Mouse (Mus musculus) embryonic facial prominence, embryonic 15.5 days (tissue): ENCODE measurements around the gene Clec10a. TPM values are rescaled to one million over a fixed set of nuclear protein-coding genes. Genes with fewer than 3 reads are reported as not detected.

ENCODE experiments used
- ATAC-seq: fragments of 200-750 bp; cut with Nextera tagmentation; 2 replicates; pipeline ENCODE4 v1.8.0; 2017; ENCODE audit warnings: low read depth, moderate TSS enrichment; ENCODE audit not compliant: insufficient number of reproducible peaks, low FRiP score, low TSS enrichment
- H3K27ac ChIP-seq: fragments of 300-500 bp; sonication (generic); replicated peaks from 2 replicates; pipeline ENCODE4 v1.5.1; 2015; ENCODE audit warnings: mild to moderate bottlenecking, inconsistent platforms
- H3K27me3 ChIP-seq: fragments of 300-500 bp; sonication (generic); 2 replicates; pipeline ENCODE4 v1.6.1; 2015; ENCODE audit warnings: inconsistent platforms
- H3K36me3 ChIP-seq: fragments of 300-500 bp; sonication (generic); 2 replicates; pipeline ENCODE4 v1.6.1; 2015; ENCODE audit warnings: mild to moderate bottlenecking, inconsistent platforms
- H3K4me1 ChIP-seq: fragments of 300-500 bp; sonication (generic); 2 replicates; pipeline ENCODE4 v1.6.1; 2015; ENCODE audit warnings: inconsistent platforms
- H3K4me2 ChIP-seq: fragments of 300-500 bp; sonication (generic); replicated peaks from 2 replicates; pipeline ENCODE4 v1.6.1; 2015; ENCODE audit warnings: mild to moderate bottlenecking, inconsistent platforms
- H3K4me3 ChIP-seq: fragments of 300-500 bp; sonication (generic); replicated peaks from 2 replicates; pipeline ENCODE4 v1.5.1; 2015; ENCODE audit warnings: mild to moderate bottlenecking, inconsistent platforms
- H3K9ac ChIP-seq: fragments of 300-500 bp; sonication (generic); 2 replicates; pipeline ENCODE4 v1.6.1; 2015; ENCODE audit warnings: inconsistent platforms
- H3K9me3 ChIP-seq: fragments of 300-500 bp; sonication (generic); replicated peaks from 2 replicates; pipeline ENCODE4 v1.6.1; 2016; ENCODE audit warnings: inconsistent platforms
- WGBS: fragments of 180-500 bp; shearing (Covaris S2); methylation state at CpG from one replicate; pipeline ENCODE4 v1.1.7; 2015; 5-methylcytosine and 5-hydroxymethylcytosine counted together
- polyA plus RNA-seq: library from polyadenylated mRNA; unstranded; fragments of >200 nt; fragmentation: Nextera tagmentation; extraction: Ambion mirVana; gene quantifications from 2 replicates; pipeline ENCODE4 v1.2.1, GENCODE M21; 2015

The Clec10a gene
- polyA plus RNA-seq, 1 experiment from 2014 or later: 1.5 TPM

DNA sequence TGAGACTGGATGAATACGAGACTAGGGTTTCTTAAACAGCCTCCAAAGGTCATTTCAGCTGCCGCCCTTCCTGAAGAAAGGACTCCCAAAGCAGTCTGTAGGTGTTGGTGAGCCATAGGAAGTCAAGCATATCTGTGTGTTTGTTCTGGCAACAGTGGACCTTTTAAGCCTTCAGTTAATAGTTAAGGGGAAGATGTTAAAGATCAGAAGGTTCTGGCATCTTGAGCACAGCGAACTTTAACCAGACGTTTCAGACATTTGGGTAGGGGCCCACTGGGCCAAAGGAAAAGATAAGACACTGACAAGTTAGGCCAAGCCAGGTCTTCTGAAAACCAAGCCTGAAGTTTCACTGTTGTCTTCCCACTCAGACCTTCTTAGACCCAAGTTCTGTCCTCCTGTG is 62.0 kb downstream of the Clec10a start:
- H3K9ac ChIP-seq: no peak overlapping the region
- 80% methylated on average over 4 of the region's 4 CpGs for WGBS
- H3K27me3 ChIP-seq: peaks cover 45% of the 10 kb centered on the region
- no peak overlapping the region for H3K27ac ChIP-seq
- H3K4me2 ChIP-seq: no peak overlapping the region
- H3K4me3 ChIP-seq: no peak overlapping the region
- H3K4me1 ChIP-seq: peaks cover 48% of the 10 kb centered on the region
- no peak for ATAC-seq
- H3K36me3 ChIP-seq: 0 out of 2 replicates have a peak, but pooled peaks cover 8% of the 10 kb centered on the region
- H3K9me3 ChIP-seq: no peaks in the 10 kb centered on the region

DNA sequence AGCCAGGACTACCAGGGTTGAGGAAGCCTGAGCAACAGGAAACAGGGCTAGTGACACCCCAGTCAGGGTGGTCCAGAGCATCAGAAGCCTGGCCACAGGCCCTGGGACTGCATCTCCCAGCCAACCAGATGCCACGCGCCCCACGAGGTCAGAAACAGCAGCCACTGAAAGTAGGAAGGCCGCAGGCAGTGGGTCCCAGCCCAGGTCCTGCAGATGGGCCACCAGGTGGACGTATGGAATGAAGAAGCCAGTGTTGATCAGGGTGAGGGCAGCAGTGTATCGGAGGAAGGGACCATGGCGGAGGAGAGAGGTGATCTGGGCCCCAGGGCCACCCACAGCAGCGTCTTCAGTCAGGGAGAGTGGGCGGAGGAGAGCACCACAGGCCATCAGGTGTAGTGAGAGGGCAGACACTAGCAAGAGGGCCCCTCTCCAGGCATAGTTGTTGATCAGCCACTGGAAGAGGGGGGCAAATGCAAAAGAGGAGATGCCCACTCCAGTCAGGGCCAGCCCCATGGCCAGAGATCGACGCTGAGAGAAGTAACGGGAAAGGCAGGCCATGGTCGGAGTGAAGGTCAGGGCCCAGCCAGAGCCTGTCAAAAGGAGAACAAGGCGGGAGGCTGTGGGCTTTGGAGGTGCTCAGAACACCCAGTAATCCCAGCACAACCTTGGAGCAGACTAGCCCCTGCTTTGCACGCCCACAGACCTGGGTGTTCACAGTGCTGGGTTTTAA is 62.9 kb downstream of the Clec10a start:
- ATAC-seq: no peak
- Histone ChIP-seq H3K4me3 (peak overlapping the region; percentile 51), H3K27me3 (peaks cover 39% of the 10 kb centered on the region), H3K27ac (no peak overlapping the region), H3K9me3 (no peaks in the 10 kb centered on the region), H3K9ac (no peak overlapping the region), H3K4me1 (peaks cover 44% of the 10 kb centered on the region), H3K36me3 (0 out of 2 replicates have a peak, but pooled peaks cover 8% of the 10 kb centered on the region), H3K4me2 (peak overlapping the region; percentile 76)
- WGBS: 87% methylated on average over 15 of the region's 15 CpGs

DNA sequence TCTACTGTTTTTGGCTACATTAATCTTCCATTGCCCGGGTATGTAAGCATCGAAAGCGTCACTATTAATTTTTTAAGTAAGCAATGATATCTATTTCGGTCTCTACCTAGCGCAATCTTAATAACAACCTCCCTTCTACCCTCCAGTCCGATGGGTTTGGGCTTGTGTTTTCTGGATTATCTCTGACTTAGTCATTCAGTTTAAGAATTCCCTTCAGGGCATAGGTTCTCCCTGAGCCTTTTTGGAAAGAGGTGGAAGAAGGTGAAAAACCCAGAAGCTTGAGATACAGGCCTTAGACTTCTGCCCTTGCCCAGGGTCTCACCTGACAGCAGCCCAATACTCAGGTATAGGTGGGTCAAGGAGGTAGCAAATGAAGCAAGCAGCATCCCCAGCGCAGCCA is 63.9 kb downstream of the Clec10a start:
- Histone ChIP-seq H3K9ac (peak overlapping the region; percentile 41; the same call in 1 of the 2 replicates), H3K9me3 (no peaks in the 10 kb centered on the region), H3K27me3 (peaks cover 38% of the 10 kb centered on the region), H3K4me2 (peak overlapping the region; percentile 76), H3K4me1 (peaks cover 34% of the 10 kb centered on the region), H3K27ac (peak overlapping the region; percentile 87; the same call in 1 of the 2 replicates), H3K4me3 (peak overlapping the region; percentile 51), H3K36me3 (0 out of 2 replicates have a peak, but pooled peaks cover 8% of the 10 kb centered on the region)
- no peak for ATAC-seq
- 43% methylated on average over 7 of the region's 7 CpGs for WGBS

DNA sequence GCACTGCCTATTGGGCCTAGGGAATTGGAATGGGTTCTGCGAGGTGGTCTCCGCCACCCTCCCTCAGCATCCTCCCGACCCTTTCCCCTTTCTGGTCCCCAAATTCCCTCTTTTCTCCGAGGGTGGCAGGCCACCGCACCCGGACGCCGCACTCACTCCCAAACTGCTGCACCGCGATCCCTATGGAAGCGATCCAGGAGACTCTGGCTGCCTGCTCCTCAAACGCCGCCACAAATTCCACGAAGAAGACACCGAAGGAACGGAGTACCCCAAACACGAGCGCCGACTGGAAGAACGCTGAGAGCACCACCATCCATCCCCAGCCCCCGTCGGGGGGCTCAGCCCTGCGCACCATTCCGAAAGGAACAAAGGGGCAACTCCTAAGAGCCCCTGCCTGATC is 64.3 kb downstream of the Clec10a start:
- Histone ChIP-seq H3K36me3 (0 out of 2 replicates have a peak, but pooled peaks cover 8% of the 10 kb centered on the region), H3K9me3 (no peaks in the 10 kb centered on the region), H3K4me3 (peak overlapping the region; percentile 51), H3K4me1 (peaks cover 30% of the 10 kb centered on the region), H3K27ac (peak overlapping the region; percentile 87), H3K4me2 (peak overlapping the region; percentile 76), H3K27me3 (peaks cover 38% of the 10 kb centered on the region), H3K9ac (peak overlapping the region; percentile 41)
- WGBS: 2% methylated on average over 24 of the region's 24 CpGs
- no peak for ATAC-seq

Other genes starting within 250 kb of the Clec10a start
- 84.5 and 85.1 TPM in 2 replicates for gene Gps2, start 242.3 kb upstream of the Clec10a start, polyA plus RNA-seq
- 1,531 and 1,570 TPM in 2 replicates for gene Eif5a, start 234.2 kb upstream of the Clec10a start, polyA plus RNA-seq
- gene Ybx2, start 220.4 kb upstream of the Clec10a start, polyA plus RNA-seq: 2.7 and 6.2 TPM in 2 replicates
- gene Slc2a4, start 208.0 kb upstream of the Clec10a start, polyA plus RNA-seq: 21.1 and 21.7 TPM in 2 replicates
- gene Cldn7, start 191.4 kb upstream of the Clec10a start, polyA plus RNA-seq: 37.5 and 57.4 TPM in 2 replicates
- 31.6 and 34.9 TPM in 2 replicates for gene Ctdnep1, start 175.0 kb upstream of the Clec10a start, polyA plus RNA-seq
- gene Elp5, start 173.7 kb upstream of the Clec10a start, polyA plus RNA-seq: 112 and 113 TPM in 2 replicates
- 543 and 559 TPM in 2 replicates for gene Gabarap, start 165.1 kb upstream of the Clec10a start, polyA plus RNA-seq
- 77.8 and 83.0 TPM in 2 replicates for gene Phf23, start 160.4 kb upstream of the Clec10a start, polyA plus RNA-seq
- gene Dvl2, start 155.6 kb upstream of the Clec10a start, polyA plus RNA-seq: 47.3 and 52.3 TPM in 2 replicates
- 95.6 and 97.7 TPM in 2 replicates for gene Acadvl, start 140.8 kb upstream of the Clec10a start, polyA plus RNA-seq
- gene Dlg4, start 139.3 kb upstream of the Clec10a start, polyA plus RNA-seq: 11.4 and 14.4 TPM in 2 replicates
- gene Asgr1, start 102.1 kb upstream of the Clec10a start, polyA plus RNA-seq: 0.24 and 0.27 TPM in 2 replicates
- gene Asgr2, start 63.6 kb upstream of the Clec10a start, polyA plus RNA-seq: 0.12 and 0.26 TPM in 2 replicates
- gene Mgl2, start 25.9 kb upstream of the Clec10a start, polyA plus RNA-seq: 0.42 and 2.1 TPM in 2 replicates
- gene Slc16a11, start 56.6 kb downstream of the Clec10a start, polyA plus RNA-seq: 6.9 and 11.2 TPM in 2 replicates
- 10.3 and 13.2 TPM in 2 replicates for gene Slc16a13, start 64.9 kb downstream of the Clec10a start, polyA plus RNA-seq
- gene Bcl6b, start 73.6 kb downstream of the Clec10a start, polyA plus RNA-seq: 11.9 and 12.4 TPM in 2 replicates
- 157 and 177 TPM in 2 replicates for gene 0610010K14Rik, start 81.7 kb downstream of the Clec10a start, polyA plus RNA-seq
- 9.5 and 12.0 TPM in 2 replicates for gene Gm21988, start 83.6 kb downstream of the Clec10a start, polyA plus RNA-seq
- gene Rnasek, start 83.6 kb downstream of the Clec10a start, polyA plus RNA-seq: 231 and 240 TPM in 2 replicates
- gene Alox12, start 99.2 kb downstream of the Clec10a start, polyA plus RNA-seq: 15.4 and 17.6 TPM in 2 replicates
- 5.9 and 6.9 TPM in 2 replicates for gene Alox12e, start 166.4 kb downstream of the Clec10a start, polyA plus RNA-seq
- 1.3 and 2.6 TPM in 2 replicates for gene Alox15, start 195.8 kb downstream of the Clec10a start, polyA plus RNA-seq